Mouse (Mus musculus): Measurements from ENCODE around the gene Myo18b. TPM values are rescaled to one million over a fixed set of nuclear protein-coding genes. Genes with fewer than 3 reads are reported as not detected.

The Myo18b gene
- polyA plus RNA-seq, 1 experiment from 2014 or later, result 9.4 TPM

GRCm38 (mm10) chr5:112928201-112928881, 32.2 kb upstream of the Myo18b start:
- no peak overlapping the region for H3K9ac ChIP-seq (ENCODE audit: low read depth, low read length)
- H3K36me3 ChIP-seq (ENCODE audit: control insufficient read depth, insufficient read depth, low read length), result 0 out of 2 replicates have a peak, but pooled peaks cover 16% of the 10 kb centered on the region
- no peaks in the 10 kb centered on the region for H3K27me3 ChIP-seq (replicated peaks; ENCODE audit: control insufficient read depth, insufficient read depth, low read length)
- H3K4me1 ChIP-seq (ENCODE audit: control insufficient read depth, insufficient read depth, low read length), result peaks cover 4% of the 10 kb centered on the region; the same call in 1 of the 2 replicates
- no peak overlapping the region for H3K4me2 ChIP-seq (ENCODE audit: low read depth, low read length)
- H3K9me3 ChIP-seq (ENCODE audit: control insufficient read depth, low read length), result no peaks in the 10 kb centered on the region
- H3K27ac ChIP-seq (replicated peaks; ENCODE audit: low read depth, low read length), result no peak overlapping the region
- no peak overlapping the region for H3K4me3 ChIP-seq (ENCODE audit: low read depth, low read length)
- ATAC-seq (ENCODE audit: low read depth) (no peak), DNase-seq (ENCODE audit: low spot score) (peak; percentile 42)
- 41% methylated on average over 10 of the region's 10 CpGs for WGBS

- Histone ChIP-seq H3K4me2 (ENCODE audit: low read depth, low read length) (no peak overlapping the region), H3K4me1 (ENCODE audit: control insufficient read depth, insufficient read depth, low read length) (no peaks in the 10 kb centered on the region), H3K27me3 (replicated peaks; ENCODE audit: control insufficient read depth, insufficient read depth, low read length) (no peaks in the 10 kb centered on the region), H3K9ac (ENCODE audit: low read depth, low read length) (no peak overlapping the region), H3K4me3 (ENCODE audit: low read depth, low read length) (no peak overlapping the region), H3K36me3 (ENCODE audit: control insufficient read depth, insufficient read depth, low read length) (0 out of 2 replicates have a peak, but pooled peaks cover 20% of the 10 kb centered on the region), H3K27ac (replicated peaks; ENCODE audit: low read depth, low read length) (no peak overlapping the region), H3K9me3 (ENCODE audit: control insufficient read depth, low read length) (no peaks in the 10 kb centered on the region)
- ATAC-seq (ENCODE audit: low read depth) (no peak), DNase-seq (ENCODE audit: low spot score) (no peak)
- 87% methylated on average over 5 of the region's 5 CpGs for WGBS
Measured at GRCm38 (mm10) chr5:112925422-112925821, 29.3 kb upstream of the Myo18b start.

GRCm38 (mm10) chr5:112924806-112925205, 28.6 kb upstream of the Myo18b start:
- H3K9me3 ChIP-seq (ENCODE audit: control insufficient read depth, low read length), result no peaks in the 10 kb centered on the region
- DNase-seq (ENCODE audit: low spot score), result no peak
- no peak overlapping the region for H3K4me2 ChIP-seq (ENCODE audit: low read depth, low read length)
- no peak for ATAC-seq (ENCODE audit: low read depth)
- no peaks in the 10 kb centered on the region for H3K27me3 ChIP-seq (replicated peaks; ENCODE audit: control insufficient read depth, insufficient read depth, low read length)
- no peak overlapping the region for H3K4me3 ChIP-seq (ENCODE audit: low read depth, low read length)
- H3K4me1 ChIP-seq (ENCODE audit: control insufficient read depth, insufficient read depth, low read length), result no peaks in the 10 kb centered on the region
- H3K9ac ChIP-seq (ENCODE audit: low read depth, low read length), result no peak overlapping the region
- H3K27ac ChIP-seq (replicated peaks; ENCODE audit: low read depth, low read length), result no peak overlapping the region
- 84% methylated on average over 8 of the region's 8 CpGs for WGBS
- peaks cover 22% of the 10 kb centered on the region; the same call in 1 of the 2 replicates for H3K36me3 ChIP-seq (ENCODE audit: control insufficient read depth, insufficient read depth, low read length)

GRCm38 (mm10) chr5:112923841-112924240, 27.7 kb upstream of the Myo18b start:
- DNase-seq (ENCODE audit: low spot score), result no peak
- no peak overlapping the region for H3K4me2 ChIP-seq (ENCODE audit: low read depth, low read length)
- ATAC-seq (ENCODE audit: low read depth), result no peak
- no peaks in the 10 kb centered on the region for H3K9me3 ChIP-seq (ENCODE audit: control insufficient read depth, low read length)
- H3K9ac ChIP-seq (ENCODE audit: low read depth, low read length), result no peak overlapping the region
- 92% methylated on average over 14 of the region's 14 CpGs for WGBS
- no peak overlapping the region for H3K27ac ChIP-seq (replicated peaks; ENCODE audit: low read depth, low read length)
- no peak overlapping the region for H3K4me3 ChIP-seq (ENCODE audit: low read depth, low read length)
- no peaks in the 10 kb centered on the region for H3K4me1 ChIP-seq (ENCODE audit: control insufficient read depth, insufficient read depth, low read length)
- peaks cover 21% of the 10 kb centered on the region; the same call in 1 of the 2 replicates for H3K36me3 ChIP-seq (ENCODE audit: control insufficient read depth, insufficient read depth, low read length)
- H3K27me3 ChIP-seq (replicated peaks; ENCODE audit: control insufficient read depth, insufficient read depth, low read length), result no peaks in the 10 kb centered on the region

- H3K27me3 ChIP-seq (replicated peaks; ENCODE audit: control insufficient read depth, insufficient read depth, low read length), result no peaks in the 10 kb centered on the region
- H3K36me3 ChIP-seq (ENCODE audit: control insufficient read depth, insufficient read depth, low read length), result peaks cover 17% of the 10 kb centered on the region; the same call in 1 of the 2 replicates
- H3K4me2 ChIP-seq (ENCODE audit: low read depth, low read length), result no peak overlapping the region
- no peak overlapping the region for H3K27ac ChIP-seq (replicated peaks; ENCODE audit: low read depth, low read length)
- H3K9ac ChIP-seq (ENCODE audit: low read depth, low read length), result no peak overlapping the region
- ATAC-seq (ENCODE audit: low read depth), result no peak
- H3K4me3 ChIP-seq (ENCODE audit: low read depth, low read length), result no peak overlapping the region
- H3K9me3 ChIP-seq (ENCODE audit: control insufficient read depth, low read length), result no peaks in the 10 kb centered on the region
- no peaks in the 10 kb centered on the region for H3K4me1 ChIP-seq (ENCODE audit: control insufficient read depth, insufficient read depth, low read length)
- no peak for DNase-seq (ENCODE audit: low spot score)
Measured at GRCm38 (mm10) chr5:112921914-112922313, 25.8 kb upstream of the Myo18b start.

GRCm38 (mm10) chr5:112910381-112910780, 14.2 kb upstream of the Myo18b start:
- H3K4me1 ChIP-seq (ENCODE audit: control insufficient read depth, insufficient read depth, low read length), result no peaks in the 10 kb centered on the region
- peak; percentile 43 for DNase-seq (ENCODE audit: low spot score)
- H3K9me3 ChIP-seq (ENCODE audit: control insufficient read depth, low read length), result no peaks in the 10 kb centered on the region
- H3K27ac ChIP-seq (replicated peaks; ENCODE audit: low read depth, low read length), result no peak overlapping the region
- H3K9ac ChIP-seq (ENCODE audit: low read depth, low read length), result no peak overlapping the region
- no peaks in the 10 kb centered on the region for H3K27me3 ChIP-seq (replicated peaks; ENCODE audit: control insufficient read depth, insufficient read depth, low read length)
- H3K4me3 ChIP-seq (ENCODE audit: low read depth, low read length), result no peak overlapping the region
- no peak overlapping the region for H3K4me2 ChIP-seq (ENCODE audit: low read depth, low read length)
- 0 out of 2 replicates have a peak, but pooled peaks cover 11% of the 10 kb centered on the region for H3K36me3 ChIP-seq (ENCODE audit: control insufficient read depth, insufficient read depth, low read length)
- 71% methylated on average over 5 of the region's 5 CpGs for WGBS
- no peak for ATAC-seq (ENCODE audit: low read depth)

- ATAC-seq (ENCODE audit: low read depth) (no peak), DNase-seq (ENCODE audit: low spot score) (peak; percentile 31)
- Histone ChIP-seq H3K4me1 (ENCODE audit: control insufficient read depth, insufficient read depth, low read length) (no peaks in the 10 kb centered on the region), H3K9me3 (ENCODE audit: control insufficient read depth, low read length) (no peaks in the 10 kb centered on the region), H3K9ac (ENCODE audit: low read depth, low read length) (no peak overlapping the region), H3K4me3 (ENCODE audit: low read depth, low read length) (no peak overlapping the region), H3K27ac (replicated peaks; ENCODE audit: low read depth, low read length) (no peak overlapping the region; the same call in 1 of the 2 replicates), H3K27me3 (replicated peaks; ENCODE audit: control insufficient read depth, insufficient read depth, low read length) (no peaks in the 10 kb centered on the region), H3K4me2 (ENCODE audit: low read depth, low read length) (no peak overlapping the region), H3K36me3 (ENCODE audit: control insufficient read depth, insufficient read depth, low read length) (no peaks in the 10 kb centered on the region)
- 35% methylated on average over 2 of the region's 2 CpGs for WGBS
Measured at GRCm38 (mm10) chr5:112908169-112908614, 12.0 kb upstream of the Myo18b start.

- H3K4me1 ChIP-seq (ENCODE audit: control insufficient read depth, insufficient read depth, low read length), result no peaks in the 10 kb centered on the region
- no peak for ATAC-seq (ENCODE audit: low read depth)
Measured at GRCm38 (mm10) chr5:112907504-112907903, 11.3 kb upstream of the Myo18b start.

More at GRCm38 (mm10) chr5:112907504-112907903, 11.3 kb upstream of the Myo18b start:
- Histone ChIP-seq H3K36me3 (ENCODE audit: control insufficient read depth, insufficient read depth, low read length) (no peaks in the 10 kb centered on the region), H3K4me3 (ENCODE audit: low read depth, low read length) (no peak overlapping the region), H3K4me2 (ENCODE audit: low read depth, low read length) (no peak overlapping the region), H3K27ac (replicated peaks; ENCODE audit: low read depth, low read length) (no peak overlapping the region), H3K9ac (ENCODE audit: low read depth, low read length) (no peak overlapping the region), H3K9me3 (ENCODE audit: control insufficient read depth, low read length) (no peaks in the 10 kb centered on the region), H3K27me3 (replicated peaks; ENCODE audit: control insufficient read depth, insufficient read depth, low read length) (no peaks in the 10 kb centered on the region)
- WGBS, result 38% methylated on average over 6 of the region's 6 CpGs
- peak; percentile 6 for DNase-seq (ENCODE audit: low spot score)
